Mouse (Mus musculus) lung, adult 2 months (tissue): Measurements from ENCODE around the gene Hoxc12. TPM values are rescaled to one million over a fixed set of nuclear protein-coding genes. Genes with fewer than 3 reads are reported as not detected.

Experiments used
- DNase-seq: peaks from one replicate; pipeline ENCODE4 v3.0.0; 2022
- H3K4me1 ChIP-seq: fragments of 200-500 bp; 2 replicates; pipeline ENCODE4 v1.6.1; 2011; ENCODE audit warnings: low read length; ENCODE audit not compliant: control insufficient read depth, insufficient read depth
- H3K4me3 ChIP-seq: fragments of 200-500 bp; replicated peaks from 2 replicates; pipeline ENCODE3; 2011; ENCODE audit warnings: low read depth, mild to moderate bottlenecking, control low read depth, low read length; ENCODE audit errors: extremely low read depth
- CTCF ChIP-seq: fragments of 200-500 bp; IDR thresholded peaks from 2 replicates; pipeline ENCODE4 v1.5.1; 2011; ENCODE audit warnings: mild to moderate bottlenecking, low read length, control low read depth; ENCODE audit not compliant: insufficient read depth
- POLR2A ChIP-seq: fragments of 200-500 bp; IDR thresholded peaks from 2 replicates; pipeline ENCODE4 v1.6.1; 2011; ENCODE audit warnings: low read depth, mild to moderate bottlenecking, control low read depth, low read length, borderline replicate concordance; ENCODE audit errors: extremely low read depth
- WGBS: fragments of 180-500 bp; shearing (Covaris S2); methylation state at CpG from one replicate; pipeline ENCODE4 v1.1.7; 2018; 5-methylcytosine and 5-hydroxymethylcytosine counted together
- polyA plus RNA-seq: library from polyadenylated mRNA; depleted of rRNA; stranded (reverse); fragments of >200 nt; gene quantifications from 2 replicates; pipeline ENCODE4 v1.2.3, GENCODE M21; 2012; rRNA removed

Gene Hoxc12
- polyA plus RNA-seq, 1 experiment, result not detected

DNA sequence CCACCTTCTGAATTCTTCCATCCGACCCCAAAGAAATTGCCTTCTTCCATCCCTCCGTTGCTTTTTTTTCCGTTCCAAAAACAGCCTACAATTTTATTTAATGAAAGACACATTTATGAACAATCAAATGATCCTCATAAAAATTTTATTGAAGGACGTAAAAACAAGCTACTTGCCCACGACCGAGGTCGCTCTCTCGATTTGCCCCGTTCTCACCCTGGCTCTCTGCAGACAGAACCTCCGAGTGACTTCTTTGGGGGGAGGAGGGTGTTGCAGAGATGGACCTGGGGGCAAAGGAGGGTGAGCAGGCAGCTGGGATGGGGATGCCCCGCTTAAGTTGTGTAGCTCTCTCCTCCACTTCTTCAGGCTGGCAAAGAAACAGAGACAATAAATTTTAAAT, 43.8 kb downstream of the Hoxc12 start:
- Histone ChIP-seq H3K4me3 (no peak overlapping the region), H3K4me1 (peaks cover 7% of the 10 kb centered on the region; the same call in 1 of the 2 replicates)
- TF ChIP-seq CTCF (no peak), POLR2A (no peak)
- 6% methylated on average over 11 of the region's 11 CpGs for WGBS
- no peak for DNase-seq

DNA sequence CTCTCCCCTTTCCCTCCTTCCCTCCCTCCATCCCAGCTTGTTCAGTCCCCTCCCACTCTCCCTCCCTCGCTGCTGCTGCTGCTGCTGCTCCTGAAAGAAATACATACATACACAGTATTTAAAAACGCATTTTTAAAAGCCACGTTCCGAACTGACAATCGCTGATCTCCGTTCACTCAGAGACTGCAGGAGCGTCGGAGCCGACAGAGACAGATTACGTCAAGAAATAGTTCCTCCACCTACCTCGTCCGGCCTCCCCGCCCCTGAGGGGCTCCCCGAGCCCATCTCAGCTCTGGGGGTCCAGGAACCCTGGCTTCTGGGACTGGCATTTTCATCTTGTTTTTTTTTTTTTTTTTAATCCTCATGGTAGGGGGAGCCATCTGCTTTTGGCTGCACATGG, 44.4 kb downstream of the Hoxc12 start:
- TF ChIP-seq POLR2A (no peak), CTCF (no peak)
- no peak for DNase-seq
- 3% methylated on average over 14 of the region's 14 CpGs for WGBS
- Histone ChIP-seq H3K4me3 (no peak overlapping the region), H3K4me1 (peaks cover 7% of the 10 kb centered on the region; the same call in 1 of the 2 replicates)

DNA sequence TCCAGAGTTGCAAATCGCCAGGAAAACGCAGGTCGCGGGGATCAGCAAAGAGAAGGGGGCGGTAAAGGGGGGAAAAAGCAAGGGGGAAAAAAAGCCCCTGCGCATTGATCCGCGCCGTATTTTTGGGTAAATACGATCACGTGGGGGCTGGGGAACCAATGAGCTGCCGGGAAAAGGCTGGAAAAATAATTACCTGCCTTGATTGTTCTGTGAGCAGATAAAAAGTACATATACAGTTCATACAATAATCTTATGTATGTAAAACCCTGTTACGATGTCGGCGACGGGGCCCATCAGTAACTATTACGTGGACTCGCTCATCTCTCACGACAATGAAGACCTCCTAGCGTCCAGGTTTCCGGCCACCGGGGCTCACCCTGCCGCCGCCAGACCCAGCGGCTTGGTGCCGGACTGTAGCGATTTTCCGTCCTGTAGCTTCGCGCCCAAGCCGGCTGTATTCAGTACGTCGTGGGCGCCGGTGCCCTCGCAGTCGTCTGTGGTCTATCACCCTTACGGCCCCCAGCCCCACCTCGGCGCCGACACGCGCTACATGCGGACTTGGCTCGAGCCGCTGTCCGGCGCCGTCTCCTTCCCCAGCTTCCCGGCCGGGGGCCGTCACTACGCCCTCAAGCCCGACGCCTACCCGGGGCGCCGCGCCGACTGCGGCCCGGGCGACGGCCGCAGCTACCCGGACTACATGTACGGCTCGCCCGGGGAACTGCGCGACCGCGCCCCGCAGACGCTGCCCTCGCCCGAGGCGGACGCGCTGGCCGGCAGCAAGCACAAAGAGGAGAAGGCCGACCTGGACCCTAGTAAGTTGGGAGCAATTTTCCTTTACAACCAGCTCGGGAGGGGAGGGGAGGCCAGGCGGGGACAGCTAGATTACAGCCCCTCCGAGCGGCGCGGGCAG, 45.1 kb downstream of the Hoxc12 start:
- Histone ChIP-seq H3K4me3 (no peak overlapping the region), H3K4me1 (peaks cover 7% of the 10 kb centered on the region; the same call in 1 of the 2 replicates)
- WGBS, result 1% methylated on average over 88 of the region's 88 CpGs
- DNase-seq, result no peak
- TF ChIP-seq CTCF, result no peak
- no peak for TF ChIP-seq POLR2A

DNA sequence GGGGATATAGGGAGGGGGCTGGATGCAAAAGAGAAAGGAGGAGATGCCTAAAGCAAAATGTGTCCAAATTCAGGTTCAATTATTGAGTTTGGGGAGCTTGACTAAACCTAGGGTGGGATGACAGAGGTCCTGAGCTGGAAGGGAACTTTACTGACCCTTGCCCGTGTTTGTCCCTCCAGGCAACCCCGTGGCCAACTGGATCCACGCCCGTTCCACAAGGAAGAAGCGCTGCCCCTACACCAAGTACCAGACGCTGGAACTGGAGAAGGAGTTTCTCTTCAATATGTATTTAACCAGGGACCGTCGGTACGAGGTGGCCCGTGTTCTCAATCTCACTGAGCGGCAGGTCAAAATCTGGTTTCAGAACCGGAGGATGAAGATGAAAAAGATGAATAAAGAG, 47.2 kb downstream of the Hoxc12 start:
- DNase-seq, result no peak
- Histone ChIP-seq H3K4me1 (no peaks in the 10 kb centered on the region), H3K4me3 (no peak overlapping the region)
- WGBS, result 3% methylated on average over 12 of the region's 12 CpGs
- no peak for TF ChIP-seq CTCF
- TF ChIP-seq POLR2A, result no peak

DNA sequence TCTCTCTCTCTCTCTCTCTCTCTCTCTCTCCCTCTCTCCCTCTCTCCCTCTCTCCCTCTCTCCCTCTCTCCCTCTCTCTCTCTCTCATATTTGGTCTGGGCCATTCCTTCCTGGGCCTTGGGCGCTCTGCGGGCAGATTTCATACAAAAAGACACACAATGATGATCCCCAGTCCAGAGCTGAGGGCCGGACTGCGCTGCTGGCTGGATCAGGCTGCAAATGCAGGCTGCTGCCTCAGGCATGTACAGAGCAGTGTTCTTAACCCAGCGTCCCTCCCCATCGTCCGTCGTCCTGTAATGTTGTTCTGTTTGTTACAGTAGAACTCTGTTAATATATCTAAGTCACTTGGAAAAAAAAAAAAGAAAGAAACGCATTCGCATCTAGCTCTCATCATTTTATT, 48.0 kb downstream of the Hoxc12 start:
- no peaks in the 10 kb centered on the region for H3K4me1 ChIP-seq
- TF ChIP-seq CTCF (no peak), POLR2A (no peak)
- 7% methylated on average over 10 of the region's 10 CpGs for WGBS
- DNase-seq, result no peak
- no peak overlapping the region for H3K4me3 ChIP-seq

DNA sequence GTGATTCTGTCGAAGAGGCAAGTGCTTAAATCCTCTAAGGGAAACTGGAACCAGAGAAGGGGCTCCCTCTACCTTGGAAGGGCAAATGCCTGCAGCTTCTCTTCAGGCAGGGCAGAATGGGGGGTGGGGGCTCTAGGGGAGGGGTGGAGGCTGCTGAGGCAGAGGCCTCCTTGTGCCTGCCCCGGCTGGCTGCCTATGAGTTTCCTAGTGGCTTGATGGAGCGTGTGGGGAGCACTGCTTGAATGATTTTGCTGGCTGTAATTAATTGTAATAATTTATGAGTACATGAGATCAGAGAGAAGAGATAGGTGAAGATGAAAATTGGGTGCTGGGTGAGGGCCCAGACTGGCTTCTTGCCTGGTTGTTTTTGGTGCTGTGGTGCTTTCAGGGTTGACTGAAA, 48.4 kb downstream of the Hoxc12 start:
- TF ChIP-seq POLR2A (no peak), CTCF (no peak)
- WGBS, result 12% methylated on average over 3 of the region's 3 CpGs
- Histone ChIP-seq H3K4me1 (no peaks in the 10 kb centered on the region), H3K4me3 (no peak overlapping the region)
- no peak for DNase-seq

DNA sequence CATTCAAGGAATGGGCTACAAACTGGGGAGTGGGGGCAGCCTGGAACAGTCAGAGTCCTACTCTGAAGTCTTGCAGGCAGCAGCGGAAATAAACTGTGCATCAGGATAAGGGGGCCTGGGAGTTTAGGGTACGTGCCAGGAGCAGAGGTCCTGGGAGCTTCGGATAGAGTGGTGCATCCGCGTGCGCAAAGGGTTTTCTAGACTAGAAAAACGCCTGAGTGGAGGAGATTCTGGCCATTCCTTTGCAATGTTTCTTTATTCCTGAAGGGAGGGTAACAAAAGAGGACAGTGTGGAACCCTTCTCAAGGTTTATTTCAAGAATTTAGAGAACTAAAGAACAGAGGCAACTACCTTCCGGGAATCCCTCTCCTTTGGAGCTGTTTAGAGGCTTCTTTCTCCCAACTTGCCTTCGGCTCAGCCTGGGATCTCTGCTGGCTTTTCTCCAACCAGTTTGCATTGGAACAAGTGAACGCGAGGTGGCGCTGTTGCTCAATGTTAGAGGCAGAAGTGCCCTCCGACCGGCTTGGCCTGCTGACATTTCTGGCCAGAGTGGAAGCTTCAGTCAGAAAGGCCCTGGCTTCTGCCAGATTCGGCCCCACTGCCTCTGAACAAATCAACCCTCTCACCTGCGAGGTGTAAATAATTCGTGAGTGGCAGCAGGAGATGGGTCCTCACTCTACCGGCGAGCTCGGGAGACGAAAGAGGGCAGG, 50.7 kb downstream of the Hoxc12 start:
- Histone ChIP-seq H3K4me3 (no peak overlapping the region), H3K4me1 (no peaks in the 10 kb centered on the region)
- WGBS, result 5% methylated on average over 21 of the region's 21 CpGs
- TF ChIP-seq POLR2A (no peak), CTCF (peak; percentile 94)
- peak; percentile 88 for DNase-seq

DNA sequence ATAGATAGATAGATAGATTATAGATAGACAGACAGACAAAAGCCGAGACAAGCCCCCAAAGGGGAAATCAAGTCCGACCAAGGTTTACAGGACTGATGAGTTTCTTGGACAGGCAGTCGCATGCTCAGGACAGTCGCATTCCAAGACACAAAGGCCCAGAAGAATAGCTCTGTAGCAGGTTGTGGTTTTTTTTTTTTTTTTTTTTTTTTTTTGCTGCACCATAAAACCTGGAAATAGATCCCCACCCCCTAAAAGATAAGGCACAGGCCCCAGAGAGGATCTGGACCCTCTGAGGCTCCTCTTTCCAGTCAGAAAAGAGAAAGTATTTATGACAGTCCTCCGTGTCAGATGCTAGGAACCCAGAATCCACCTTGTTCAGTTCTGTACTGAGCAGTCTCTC, 51.5 kb downstream of the Hoxc12 start:
- H3K4me1 ChIP-seq, result no peaks in the 10 kb centered on the region
- no peak overlapping the region for H3K4me3 ChIP-seq
- no peak for DNase-seq
- 40% methylated on average over 5 of the region's 5 CpGs for WGBS
- TF ChIP-seq CTCF (no peak), POLR2A (no peak)

Other genes starting within 250 kb of the Hoxc12 start
- gene Calcoco1, start 214.6 kb upstream of the Hoxc12 start, polyA plus RNA-seq, result 76.5 and 105 TPM in 2 replicates
- gene Hoxc13, start 15.7 kb upstream of the Hoxc12 start, polyA plus RNA-seq, result not detected in 2 replicates
- gene Hoxc11, start 17.7 kb downstream of the Hoxc12 start, polyA plus RNA-seq, result not detected in 2 replicates
- not detected in 2 replicates for gene Hoxc10, start 30.0 kb downstream of the Hoxc12 start, polyA plus RNA-seq
- gene Hoxc5, start 30.7 kb downstream of the Hoxc12 start, polyA plus RNA-seq, result 0.36 and 1.6 TPM in 2 replicates
- gene Hoxc9, start 39.7 kb downstream of the Hoxc12 start, polyA plus RNA-seq, result not detected in 2 replicates
- gene Hoxc8, start 53.9 kb downstream of the Hoxc12 start, polyA plus RNA-seq, result not detected in 2 replicates
- gene Hoxc6, start 61.5 kb downstream of the Hoxc12 start, polyA plus RNA-seq, result 0.34 TPM in 1 of 2 replicates, not detected in the other
- 0.31 and 1.1 TPM in 2 replicates for gene Hoxc4, start 82.2 kb downstream of the Hoxc12 start, polyA plus RNA-seq
- 16.5 and 18.1 TPM in 2 replicates for gene Smug1, start 230.3 kb downstream of the Hoxc12 start, polyA plus RNA-seq